Mouse (Mus musculus): ENCODE measurements around the gene Trpc5os.
A peak's percentile ranks its signal among the peaks of the same experiment; 100 is the strongest.

Gene Trpc5os

GRCm38 (mm10) chrX:144456281-144456680 lies at the start of gene Trpc5os:
Trpc5os (plus strand) TSS chrX:144456581.
- DNase-seq: no peak

GRCm38 (mm10) chrX:144408036-144408435 lies 48.3 kb upstream of the Trpc5os start:
- DNase-seq: no peak

- DNase-seq: no peak
Measured at GRCm38 (mm10) chrX:144420259-144420658, 36.1 kb upstream of the Trpc5os start.

- DNase-seq: no peak
Measured at GRCm38 (mm10) chrX:144421091-144421490, 35.3 kb upstream of the Trpc5os start.

- no peak for DNase-seq
Measured at GRCm38 (mm10) chrX:144423848-144424247, 32.5 kb upstream of the Trpc5os start.

- DNase-seq: no peak
Measured at GRCm38 (mm10) chrX:144464416-144464815, 8.0 kb downstream of the Trpc5os start.

- peak; percentile 11 for DNase-seq
Measured at GRCm38 (mm10) chrX:144491394-144491793, 35.0 kb downstream of the Trpc5os start.

GRCm38 (mm10) chrX:144523239-144523638 lies 66.9 kb downstream of the Trpc5os start:
- no peak for DNase-seq

- no peak for DNase-seq
Measured at GRCm38 (mm10) chrX:144526042-144526441, 69.7 kb downstream of the Trpc5os start.
